Mouse (Mus musculus) cerebellum, adult 2 months (tissue): ENCODE data around the gene Cyp2t4.

Experiments used
- CTCF ChIP-seq: fragments of 200-500 bp; IDR thresholded peaks from 2 replicates; pipeline ENCODE4 v1.5.1; 2011; ENCODE audit warnings: low read depth, mild to moderate bottlenecking, control low read depth, low read length, moderate library complexity, borderline replicate concordance; ENCODE audit not compliant: insufficient read depth
- POLR2A ChIP-seq: fragments of 200-500 bp; IDR thresholded peaks from 2 replicates; pipeline ENCODE4 v1.6.1; 2011; ENCODE audit warnings: low read length, control low read depth, borderline replicate concordance; ENCODE audit not compliant: insufficient read depth

DNA sequence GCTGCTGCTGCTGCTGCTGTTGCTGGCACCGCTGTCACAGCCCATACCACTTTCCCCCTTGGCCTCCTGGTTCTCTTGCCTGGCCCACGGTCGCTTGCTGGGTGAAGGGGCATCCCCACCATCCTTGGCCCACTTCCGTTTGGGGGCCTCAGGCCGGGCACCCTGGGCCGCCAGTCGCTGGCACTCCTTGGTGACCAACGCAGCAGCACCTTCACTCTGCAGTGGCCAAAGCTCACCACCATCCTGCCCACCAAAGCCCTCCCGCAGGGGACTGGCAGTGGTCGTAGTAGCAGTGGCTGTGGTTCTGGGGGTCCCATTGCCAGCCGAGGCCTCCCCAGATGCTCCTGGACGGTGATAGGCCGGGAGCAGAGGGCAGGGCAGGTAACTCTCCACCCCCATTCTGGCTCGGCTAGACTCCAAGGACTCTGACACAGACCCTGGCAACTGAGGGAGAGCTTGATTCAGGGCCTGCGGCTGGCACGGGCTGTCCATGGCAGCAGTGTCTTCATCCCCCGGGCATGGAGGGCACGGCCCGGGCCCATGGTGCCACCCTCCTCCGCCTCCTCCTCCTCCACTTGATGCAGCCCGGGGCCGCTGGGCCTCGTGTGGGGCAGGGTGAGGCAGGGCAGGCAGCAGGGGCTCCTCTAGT, 11.6 kb downstream of the Cyp2t4 start:
- TF ChIP-seq POLR2A (no peak), CTCF (no peak)
